Mouse (Mus musculus): ENCODE results near the gene Tfeb. TPM values are rescaled to one million over a fixed set of nuclear protein-coding genes. Genes with fewer than 3 reads are reported as not detected.
A peak's percentile ranks its signal among the peaks of the same experiment; 100 is the strongest.

The Tfeb gene
- total RNA-seq, 2 experiments from 2014 or later: 65.8 to 67.7 TPM

DNA sequence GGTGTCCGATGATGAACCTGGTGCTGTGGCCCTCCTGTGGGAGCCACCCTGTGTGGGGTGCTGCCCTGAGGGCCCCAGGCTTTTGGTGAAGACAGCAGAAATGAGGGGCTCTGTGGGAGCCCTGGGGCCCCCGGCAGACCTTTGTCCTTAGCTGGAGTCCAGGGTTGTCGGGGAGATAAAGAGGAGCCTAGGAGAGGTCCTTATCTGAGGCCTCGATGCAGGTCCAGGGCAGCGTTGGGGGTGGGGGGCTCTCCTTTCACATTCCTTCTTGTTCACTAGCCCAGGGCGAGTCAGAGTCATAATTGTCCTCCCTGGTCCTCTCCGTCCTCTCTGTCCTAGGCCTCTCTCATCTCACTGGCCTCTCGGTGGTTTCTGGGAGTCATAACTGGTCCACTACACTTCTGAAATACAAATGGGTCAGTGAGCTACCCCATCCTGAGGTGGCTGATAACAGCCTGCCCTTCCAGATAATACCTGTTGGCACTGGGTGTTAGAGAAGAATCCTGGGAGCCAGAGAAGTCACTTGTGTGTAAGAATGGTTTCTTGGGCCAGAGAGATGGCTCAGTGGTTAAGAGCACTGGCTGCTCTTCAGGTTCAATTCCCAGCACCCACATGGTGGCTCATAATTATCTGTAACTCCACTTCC is 16.4 kb downstream of the Tfeb start:
- DNase-seq: no peak

DNA sequence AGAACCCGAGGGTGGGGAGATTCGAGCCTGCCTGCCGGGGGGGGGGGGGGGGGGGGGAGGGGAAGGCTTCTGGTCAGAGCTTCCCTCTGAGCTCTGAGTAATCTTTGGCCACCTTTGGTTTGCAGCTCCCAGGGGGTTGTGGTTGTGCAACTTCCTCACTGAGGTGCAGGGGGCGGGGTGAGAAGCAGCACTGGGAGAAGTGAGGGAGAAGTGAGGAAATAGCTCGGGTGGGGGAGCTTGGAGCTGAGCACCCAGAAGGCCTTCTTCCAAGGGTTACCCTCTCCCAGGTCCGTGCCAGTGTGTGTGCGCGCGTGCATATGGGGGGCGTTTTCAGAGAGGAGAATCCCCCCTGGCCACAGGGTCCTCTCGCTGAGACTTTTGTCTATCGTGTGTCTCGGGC is 17.4 kb downstream of the Tfeb start:
- DNase-seq: peak; percentile 71

DNA sequence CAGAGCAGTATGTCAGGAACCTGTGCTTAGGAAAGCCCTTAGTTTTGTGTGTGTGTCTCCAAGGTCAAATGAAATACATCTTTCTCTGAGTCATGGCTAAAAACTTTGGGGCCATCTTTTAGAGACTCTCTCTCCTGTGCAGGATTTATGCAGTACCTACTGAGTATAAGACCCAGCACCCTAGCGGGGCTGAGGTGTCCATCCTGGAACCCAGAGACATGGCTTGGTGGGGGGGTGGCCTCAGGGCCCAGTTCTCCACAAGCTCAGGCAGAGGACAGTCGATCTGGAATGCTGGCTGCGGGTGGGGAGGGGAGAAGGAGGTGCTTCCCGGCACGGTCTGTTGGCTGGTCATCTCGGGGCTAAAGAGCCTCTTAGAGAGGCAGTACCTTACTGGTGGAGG is 19.5 kb downstream of the Tfeb start:
- no peak for DNase-seq

DNA sequence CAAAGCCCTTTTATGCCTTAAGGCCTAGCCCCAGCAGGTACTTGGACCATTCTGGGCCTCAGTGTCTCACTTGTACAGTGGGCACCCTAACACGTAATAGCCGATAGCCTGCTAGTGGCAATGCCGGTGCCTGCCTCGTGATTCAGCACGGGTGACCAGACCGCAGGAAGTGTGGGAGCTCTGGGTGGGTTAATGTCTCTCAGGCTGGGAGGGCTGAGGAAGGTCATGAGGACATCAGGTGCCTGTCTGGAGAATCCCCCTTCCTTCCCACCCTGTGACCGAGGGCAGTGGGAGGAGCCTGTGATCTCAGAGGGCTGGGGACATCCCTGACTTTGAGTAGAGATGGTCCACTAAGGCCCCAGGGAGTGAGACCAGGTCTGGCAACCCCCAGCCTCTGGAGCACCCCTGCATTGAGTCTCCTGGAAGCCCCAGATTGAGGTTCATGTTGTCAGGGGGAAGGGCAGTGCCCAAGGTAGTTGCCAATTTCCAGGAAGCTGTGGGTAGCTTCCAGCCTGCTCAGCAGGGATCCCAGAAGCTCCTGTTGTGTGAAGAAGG is 20.3 kb downstream of the Tfeb start:
- DNase-seq: no peak

DNA sequence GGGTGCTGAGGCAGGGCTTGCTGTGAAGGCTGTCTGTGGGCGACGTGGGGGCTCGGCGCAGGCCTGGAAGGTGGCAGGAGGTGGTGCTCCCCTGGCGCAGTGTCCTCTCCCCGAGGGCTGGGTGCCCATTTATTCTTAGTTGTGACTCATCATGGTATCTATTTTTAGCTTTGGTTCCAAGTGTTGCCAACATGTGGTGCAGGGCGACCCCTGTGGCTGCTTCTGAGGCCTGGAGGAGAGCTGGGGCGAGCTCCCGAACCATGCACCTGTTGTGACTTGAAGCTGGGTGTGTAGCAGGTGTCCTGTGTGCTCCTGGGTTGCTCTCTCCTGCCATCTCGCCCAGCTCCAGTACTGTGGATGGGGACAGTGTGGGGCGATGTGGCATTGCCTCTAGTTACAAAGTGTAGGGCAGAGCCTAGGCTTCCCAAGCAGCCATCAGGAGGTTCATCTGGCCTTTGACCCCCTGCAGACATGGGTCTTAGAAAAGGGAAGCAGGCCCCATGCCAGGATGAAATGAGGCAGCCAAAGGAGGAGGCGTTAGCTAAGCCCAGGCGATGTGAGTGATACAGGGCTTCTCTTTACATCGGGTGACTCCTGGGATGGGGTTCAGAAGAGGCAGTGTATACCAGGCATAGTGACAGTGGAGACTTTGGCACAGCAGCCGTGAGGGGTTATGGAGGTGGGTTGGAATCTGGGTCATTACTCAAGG is 23.0 kb downstream of the Tfeb start:
- peak; percentile 85 for DNase-seq

DNA sequence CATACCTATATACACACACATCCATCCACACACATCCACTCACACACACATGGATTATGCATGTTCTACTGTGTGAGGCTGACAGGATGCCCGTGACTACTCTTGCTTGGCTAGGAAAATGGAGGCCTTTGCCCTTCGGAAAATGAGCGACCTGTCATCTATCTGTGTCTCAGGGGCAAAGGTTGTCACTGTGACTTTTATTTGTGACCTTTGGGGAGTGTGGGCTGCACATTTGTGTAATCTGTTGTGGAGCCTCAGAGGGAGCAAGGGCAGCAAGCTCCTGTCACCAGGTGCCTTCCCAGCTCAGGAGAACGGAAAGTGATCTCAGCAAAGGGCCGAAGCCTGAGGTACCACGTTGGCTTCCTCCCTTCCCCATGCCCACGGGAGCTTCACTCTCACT is 25.2 kb downstream of the Tfeb start:
- no peak for DNase-seq

DNA sequence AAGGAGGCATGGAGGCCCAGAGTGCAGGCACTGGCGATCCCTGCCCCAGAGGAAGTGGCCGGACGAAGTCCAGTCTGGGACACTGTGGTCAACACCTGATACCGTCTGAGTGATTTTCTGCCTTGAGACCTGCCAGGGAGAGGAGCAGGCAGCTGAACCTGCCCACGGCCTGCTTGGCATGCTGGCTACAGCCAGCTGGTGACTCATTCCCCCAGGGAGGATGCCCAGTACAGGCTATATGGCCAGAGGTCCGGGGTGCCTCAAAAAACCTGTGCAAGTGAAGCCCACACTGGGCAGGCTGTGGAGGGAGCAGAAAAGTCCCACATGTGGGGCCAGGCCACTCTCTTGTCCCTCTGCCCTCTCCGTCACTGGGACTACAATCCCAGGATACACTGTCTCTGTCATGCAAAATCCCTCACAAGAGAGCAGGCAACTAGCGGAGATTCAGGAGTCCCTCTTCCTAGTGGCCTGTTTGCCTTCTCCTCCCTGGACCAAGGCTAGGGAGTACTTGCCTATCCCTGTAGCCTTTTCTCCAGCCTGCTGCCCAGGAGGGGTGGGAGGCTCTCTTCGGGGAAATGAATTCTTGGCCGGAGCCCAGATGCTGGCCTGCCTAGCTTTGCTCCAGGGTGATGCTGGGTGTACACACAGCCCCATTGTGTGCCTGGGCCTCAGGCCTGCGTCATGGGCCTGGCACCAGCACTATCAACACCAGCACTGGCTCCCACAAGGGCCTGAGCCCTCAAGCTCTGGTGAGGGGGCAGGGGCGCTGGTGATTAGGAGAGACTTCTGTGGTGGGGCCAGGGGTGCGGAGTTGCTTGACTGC is 25.9 kb downstream of the Tfeb start:
- DNase-seq: peak; percentile 85

DNA sequence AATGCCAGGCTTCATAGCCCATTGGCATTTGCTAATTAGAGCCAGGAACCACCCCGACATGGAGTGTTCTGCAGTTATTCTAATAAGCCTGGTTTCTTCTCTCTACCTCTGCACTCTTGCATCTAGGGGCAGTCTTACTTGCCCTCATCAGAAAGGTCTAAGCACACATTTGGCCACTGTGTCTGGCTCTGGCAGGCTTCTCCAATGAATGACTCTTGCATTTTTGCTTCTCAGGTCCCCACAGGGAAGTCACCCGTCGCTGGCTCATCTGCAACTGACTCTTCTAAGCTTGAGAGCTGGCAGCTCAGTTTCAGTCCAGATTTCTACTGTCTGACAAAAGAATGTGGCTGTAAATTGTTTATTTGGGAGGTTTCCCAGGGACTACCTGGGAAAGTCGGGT is 29.2 kb downstream of the Tfeb start:
- DNase-seq: no peak

DNA sequence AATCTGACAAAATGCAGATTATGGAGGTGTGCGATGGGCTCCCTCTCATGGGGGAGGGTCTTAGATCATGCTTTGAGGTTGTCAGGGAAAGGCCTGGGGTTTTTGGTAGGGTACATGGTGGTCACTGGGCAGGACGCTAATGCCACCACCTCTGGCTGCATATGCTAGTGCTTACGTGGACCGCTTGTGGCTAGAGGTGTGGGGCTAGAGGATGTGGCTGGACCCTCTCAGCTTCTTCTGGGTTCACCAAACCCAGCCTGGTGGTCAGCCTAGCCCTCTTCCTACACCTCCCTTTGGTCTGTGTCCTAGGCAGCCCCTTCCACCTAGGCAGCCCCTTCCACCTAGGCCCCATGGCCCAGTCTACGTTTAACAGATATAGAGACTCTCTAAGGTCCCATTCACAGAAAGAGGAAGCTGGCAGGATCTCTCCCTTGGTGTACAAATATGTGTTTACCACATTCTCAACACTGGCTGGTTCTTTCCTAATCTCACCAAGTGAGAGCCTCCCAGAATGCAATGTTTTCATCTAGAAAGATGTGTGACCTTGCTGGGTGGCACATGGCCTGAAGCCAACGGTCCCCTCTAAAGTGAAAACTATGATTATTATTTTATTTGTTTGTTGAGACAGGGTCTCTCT is 29.7 kb downstream of the Tfeb start:
- DNase-seq: no peak

DNA sequence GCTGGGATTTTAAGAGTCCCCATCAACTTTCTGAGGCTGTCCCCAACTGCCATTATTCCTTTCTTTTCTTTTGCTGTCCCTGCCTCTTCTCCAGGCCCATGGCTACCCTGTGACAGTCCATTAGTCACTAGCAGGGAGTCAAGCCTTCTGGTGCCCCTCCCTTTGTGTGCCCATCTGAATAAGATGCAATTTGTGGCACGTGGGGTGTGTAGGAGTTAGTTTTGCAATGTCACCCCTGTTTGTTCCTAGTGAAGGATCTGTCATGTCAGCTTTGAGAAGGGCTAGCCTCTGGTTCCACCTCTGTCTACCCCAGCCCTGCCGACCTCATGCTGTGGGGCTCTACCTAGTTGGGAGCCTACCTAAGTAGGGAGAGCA is 30.2 kb downstream of the Tfeb start:
- no peak for DNase-seq

DNA sequence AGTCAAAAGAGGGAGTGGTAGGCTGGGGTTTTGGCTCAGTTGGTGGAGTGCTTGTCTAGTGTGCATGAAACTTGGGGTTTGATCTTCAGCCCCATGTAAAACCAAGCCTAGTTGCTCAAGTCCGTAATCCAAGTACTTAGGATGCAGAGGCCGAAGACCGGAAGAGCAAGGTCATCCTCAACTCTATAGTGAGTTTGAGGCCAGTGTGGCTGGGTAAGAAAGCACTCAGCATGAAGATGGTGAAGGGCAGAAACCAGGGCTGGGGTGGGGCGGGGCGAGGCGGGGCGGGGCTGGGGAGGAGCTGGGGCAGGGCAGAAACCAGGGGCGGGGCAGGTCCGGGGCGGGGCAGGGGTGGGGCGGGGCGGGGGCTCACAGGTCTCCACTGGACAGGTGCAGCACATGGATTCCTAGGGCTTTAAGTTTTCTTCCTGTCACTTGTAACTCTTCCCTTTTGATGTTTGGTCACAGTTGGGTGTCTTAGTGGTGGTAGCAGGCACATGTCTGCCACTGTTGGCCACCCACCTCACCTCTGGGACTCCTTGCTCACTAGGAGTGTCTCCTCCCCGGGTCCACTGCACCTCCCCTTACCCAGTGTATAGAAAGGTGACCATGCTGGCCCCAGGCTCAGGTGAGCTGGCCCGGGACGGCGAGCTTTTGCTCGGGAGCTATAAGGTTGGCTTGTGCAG is 30.8 kb downstream of the Tfeb start:
- no peak for DNase-seq

DNA sequence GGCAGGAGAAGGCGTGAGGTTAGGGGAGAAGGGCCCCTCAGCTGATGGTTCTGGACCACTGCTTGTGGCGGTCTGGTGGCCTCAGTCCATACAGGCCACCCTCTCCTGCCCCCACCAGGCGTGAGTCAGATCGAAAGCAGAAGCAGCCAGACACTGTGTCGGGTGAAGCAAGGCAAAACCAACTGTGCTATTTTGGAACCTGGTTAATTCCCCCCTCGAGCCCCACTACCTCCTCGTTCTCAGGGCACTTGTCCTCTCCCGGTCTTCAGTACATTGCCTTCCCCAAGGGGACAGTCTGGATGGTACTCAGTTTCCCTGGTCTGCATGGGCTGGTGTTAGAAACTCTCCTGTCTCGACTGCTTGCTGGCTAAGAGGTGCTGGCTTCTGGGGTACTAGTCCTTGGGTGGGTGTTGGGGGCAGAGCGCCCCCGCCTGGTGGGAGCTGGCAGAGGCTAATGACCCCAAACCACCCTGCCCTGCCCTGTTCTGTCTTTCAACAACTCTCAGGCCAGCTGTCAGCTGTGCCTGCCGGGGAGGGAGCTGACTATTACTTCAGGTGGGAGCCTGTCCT is 32.0 kb downstream of the Tfeb start:
- peak; percentile 76 for DNase-seq

DNA sequence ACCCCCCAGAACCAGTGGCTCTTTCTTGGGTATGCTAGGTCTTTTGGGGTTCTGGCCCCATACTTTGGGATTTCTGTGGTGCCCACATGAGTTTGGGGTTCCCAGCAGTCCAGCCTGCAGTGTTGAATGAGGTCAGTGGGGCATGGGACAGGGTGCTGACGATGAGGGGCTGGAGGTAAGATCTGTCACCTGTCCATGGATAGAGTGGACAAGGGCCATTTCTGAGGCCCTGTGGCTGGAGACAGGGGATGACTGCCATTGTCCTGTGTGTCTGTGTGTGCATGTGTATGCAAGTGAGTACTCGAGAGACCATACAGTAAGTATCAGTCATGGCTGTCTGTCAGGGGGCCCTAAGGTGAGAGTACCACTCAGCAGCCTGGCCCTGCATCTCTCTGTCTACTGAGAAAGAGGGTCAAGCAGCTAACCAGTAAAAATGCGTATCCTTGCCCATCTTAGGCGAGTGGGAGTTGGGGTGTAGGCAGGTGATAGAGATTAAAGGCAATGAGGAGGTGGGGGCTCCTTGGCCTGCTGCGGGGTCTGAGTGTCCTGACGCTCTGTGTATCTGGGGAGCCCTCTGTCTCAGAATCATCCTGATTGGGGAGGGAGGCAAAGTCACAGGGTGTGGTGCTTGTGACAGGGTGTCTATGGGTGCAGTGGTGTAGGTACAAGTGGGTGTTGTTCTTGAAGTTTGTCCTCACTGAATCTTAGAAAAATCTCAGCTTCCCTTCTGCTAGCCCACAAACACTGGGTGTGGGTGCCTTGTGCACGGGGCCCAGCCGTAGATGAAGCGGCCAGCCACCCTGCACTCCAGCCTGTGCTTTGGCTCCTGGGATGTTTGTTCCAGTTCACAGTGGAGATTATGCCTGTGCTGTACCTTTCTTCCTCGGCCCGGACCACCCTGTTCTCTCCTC is 32.8 kb downstream of the Tfeb start:
- DNase-seq: no peak

DNA sequence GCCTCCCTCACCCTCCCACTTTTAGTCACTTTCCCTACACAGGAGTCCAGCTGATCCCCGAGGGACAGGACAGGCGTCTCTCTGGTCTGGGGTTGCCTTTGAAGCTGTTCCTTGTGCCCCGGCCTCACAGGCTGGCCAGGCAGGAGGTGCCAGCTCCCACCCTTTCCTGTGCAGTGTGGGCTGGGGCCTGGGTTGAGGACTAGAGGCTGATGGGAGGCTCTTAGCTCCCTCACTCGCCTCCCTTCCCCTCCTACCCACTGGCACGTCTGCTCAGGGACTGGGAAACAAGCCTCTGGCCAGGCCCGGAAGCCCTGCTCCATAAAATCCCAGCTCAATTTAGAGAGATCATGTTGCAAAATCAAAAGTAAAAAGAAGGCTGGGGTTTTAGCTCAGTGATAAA is 36.8 kb downstream of the Tfeb start:
- no peak for DNase-seq

DNA sequence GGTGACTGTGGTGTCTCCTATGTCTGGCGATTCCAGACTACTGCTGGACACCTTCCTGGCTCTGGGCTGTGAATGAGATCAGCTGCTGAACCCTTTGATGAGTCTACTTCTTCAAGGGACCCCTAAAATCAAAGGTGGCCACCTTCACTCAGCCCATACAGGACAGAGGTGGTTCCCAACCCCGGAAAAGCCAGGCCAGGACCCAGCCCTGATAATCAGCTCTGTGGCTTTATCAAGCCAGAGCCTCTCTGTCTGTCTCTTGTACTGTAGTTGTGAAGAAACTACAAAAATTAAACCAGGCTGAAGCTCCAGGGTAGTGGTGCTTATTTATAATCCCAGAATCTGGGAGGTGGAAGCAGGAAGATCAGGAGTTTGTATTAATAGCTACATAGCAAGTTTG is 40.3 kb downstream of the Tfeb start:
- no peak for DNase-seq

DNA sequence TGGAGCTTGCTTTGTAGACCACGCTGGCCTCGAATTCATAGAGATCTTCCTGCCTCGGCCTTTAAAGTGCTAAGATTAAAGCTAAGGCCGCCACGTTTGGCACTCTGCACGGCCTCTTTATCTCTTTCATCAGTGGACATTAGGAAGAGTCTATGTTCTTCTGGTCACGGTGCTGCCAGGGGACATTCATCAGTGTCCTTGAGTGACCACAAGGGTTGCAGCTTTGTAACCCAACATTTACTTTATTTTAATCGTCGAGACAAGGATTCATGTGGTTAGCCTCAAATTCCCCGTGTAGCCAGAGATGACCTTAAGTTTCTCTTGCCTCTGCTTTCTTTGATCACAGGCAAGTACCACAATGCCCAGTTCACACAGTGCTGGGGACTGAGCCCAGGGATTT is 43.6 kb downstream of the Tfeb start:
- no peak for DNase-seq

DNA sequence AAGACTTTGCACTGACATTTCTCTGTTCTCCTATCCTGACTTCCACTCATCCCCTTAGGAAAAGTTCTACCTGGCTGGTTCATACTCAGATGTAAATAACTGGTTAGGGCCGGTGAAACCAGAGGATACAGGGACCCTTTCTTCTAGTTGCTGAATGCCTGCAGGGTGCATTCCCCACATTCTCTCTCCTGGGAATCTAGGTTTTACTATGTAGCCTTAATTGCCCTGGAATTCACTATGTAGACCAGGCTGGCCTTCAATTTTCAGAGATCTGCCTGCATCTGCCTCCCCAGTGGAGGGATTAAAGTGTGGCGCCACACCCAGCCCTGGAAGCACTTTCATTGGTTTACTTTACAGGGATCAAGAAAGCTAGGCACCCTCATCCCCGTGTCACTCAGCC is 45.7 kb downstream of the Tfeb start:
- no peak for DNase-seq

DNA sequence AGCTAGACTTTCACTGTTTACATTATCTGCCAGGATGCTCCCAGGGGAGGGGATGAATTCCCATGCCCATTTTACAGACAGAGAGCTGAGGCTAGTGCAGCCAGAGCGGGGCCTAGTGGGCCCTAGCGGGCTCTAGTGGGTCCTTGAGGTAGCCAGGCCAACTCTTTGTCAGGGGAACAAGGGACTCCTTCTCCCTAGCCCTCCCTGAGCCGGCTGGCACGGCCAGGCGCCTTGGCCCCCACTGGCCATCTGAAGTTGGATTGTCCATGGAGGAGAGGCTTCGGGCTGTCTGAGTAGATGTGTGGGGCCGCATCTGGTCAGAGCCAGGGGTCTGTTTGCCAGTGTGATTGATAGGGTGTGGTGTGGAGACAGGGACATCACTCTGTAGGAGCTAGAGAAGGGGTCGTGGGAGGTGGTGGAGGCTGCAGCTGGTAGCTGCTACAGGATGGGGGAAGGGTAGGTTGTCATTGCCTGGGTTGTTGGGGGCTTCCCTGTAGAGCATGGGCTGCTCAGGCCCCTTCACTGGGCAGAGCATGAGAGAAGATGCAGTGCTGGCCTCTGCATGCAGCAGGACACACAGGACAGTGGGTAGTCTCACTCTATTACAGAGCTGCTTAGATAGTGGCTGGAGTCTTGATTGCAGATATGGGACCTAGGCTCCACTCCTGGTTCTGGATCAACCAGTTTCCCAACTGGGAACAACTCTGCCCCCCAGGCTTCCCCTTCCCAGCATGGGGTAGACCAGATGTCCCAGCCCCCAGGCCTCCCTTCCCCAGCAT is 46.8 kb downstream of the Tfeb start:
- DNase-seq: no peak

DNA sequence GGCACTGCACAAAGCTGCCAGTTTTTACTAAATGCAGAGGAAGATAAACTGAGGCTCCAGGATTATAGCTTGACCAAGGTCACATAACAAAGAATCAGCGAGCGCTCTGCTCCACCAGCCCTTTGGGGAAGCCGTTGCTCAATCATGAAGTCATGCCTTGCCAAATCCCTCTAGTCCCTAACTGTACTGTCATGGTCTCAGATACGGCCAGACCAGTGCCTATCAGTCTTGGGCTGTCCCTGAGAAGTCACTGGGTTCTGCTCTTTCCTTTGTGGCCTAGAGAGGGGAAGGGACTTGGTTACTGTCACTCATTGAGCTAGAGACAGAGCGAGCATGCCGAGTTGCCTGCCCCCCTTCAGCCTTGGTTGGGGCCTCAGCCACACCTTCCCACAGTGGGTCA is 47.6 kb downstream of the Tfeb start:
- DNase-seq: no peak

DNA sequence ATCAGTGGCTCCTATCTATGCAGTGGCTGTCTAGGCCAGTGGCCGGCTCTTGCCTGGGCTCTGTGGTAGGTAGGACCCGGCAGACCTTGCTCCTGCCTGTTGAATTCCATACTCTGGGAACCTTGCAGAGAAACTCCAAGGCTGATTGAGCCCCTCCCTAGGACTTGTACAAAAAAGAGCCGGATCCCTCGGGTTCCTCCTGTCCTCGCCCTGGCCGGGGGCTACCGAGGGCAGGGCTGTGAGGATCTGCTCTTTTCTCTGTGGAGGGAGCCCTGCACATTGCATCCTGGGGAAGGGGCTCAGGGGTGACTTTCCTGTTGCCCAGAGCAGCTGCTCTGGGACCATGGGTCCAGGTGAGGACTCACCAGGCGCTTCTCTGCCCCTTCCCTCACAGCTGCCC is 50.8 kb downstream of the Tfeb start:
- DNase-seq: no peak

Data from gastrocnemius, postnatal 25 days (tissue).